Mouse (Mus musculus) heart, adult 2 months (tissue): ENCODE results near the gene Esr1. TPM values are rescaled to one million over a fixed set of nuclear protein-coding genes. Genes with fewer than 3 reads are reported as not detected.

Experiments
- DNase-seq, 2 experiments: peaks; one replicate each; pipeline ENCODE4 v3.0.0; 2021
- H3K27ac ChIP-seq: fragments of 200-600 bp; 2 replicates; pipeline ENCODE4 v1.8.1; 2022
- H3K27me3 ChIP-seq: fragments of 200-500 bp; 2 replicates; pipeline ENCODE4 v1.6.1; 2012; ENCODE audit warnings: mild to moderate bottlenecking, low read length, inconsistent platforms, mixed read lengths; ENCODE audit not compliant: control insufficient read depth, insufficient read depth
- H3K36me3 ChIP-seq: fragments of 200-500 bp; 2 replicates; pipeline ENCODE4 v1.6.1; 2012; ENCODE audit warnings: low read length, inconsistent platforms; ENCODE audit not compliant: control insufficient read depth, insufficient read depth
- H3K4me1 ChIP-seq: fragments of 200-500 bp; 2 replicates; pipeline ENCODE4 v1.6.1; 2011; ENCODE audit warnings: low read length; ENCODE audit not compliant: control insufficient read depth, insufficient read depth
- H3K4me3 ChIP-seq: fragments of 200-600 bp; 2 replicates; pipeline ENCODE4 v1.8.1; 2022
- H3K79me2 ChIP-seq: fragments of 200-500 bp; replicated peaks from 2 replicates; pipeline ENCODE4 v1.6.1; 2012; ENCODE audit warnings: mild to moderate bottlenecking, inconsistent platforms, low read length, moderate library complexity, mixed read lengths; ENCODE audit not compliant: control insufficient read depth, insufficient read depth
- H3K9ac ChIP-seq: fragments of 200-500 bp; 2 replicates; pipeline ENCODE4 v1.6.1; 2012; ENCODE audit warnings: low read depth, mild to moderate bottlenecking, control low read depth, inconsistent platforms, low read length, mixed read lengths
- CTCF ChIP-seq: fragments of 200-600 bp; IDR thresholded peaks from 2 replicates; pipeline ENCODE4 v1.8.1; 2022; ENCODE audit warnings: antibody characterized with exemption, mild to moderate bottlenecking, moderate library complexity
- EP300 ChIP-seq: fragments of 200-500 bp; IDR thresholded peaks from 2 replicates; pipeline ENCODE4 v1.6.1; 2011; ENCODE audit warnings: low read depth, low read length, control low read depth; ENCODE audit not compliant: insufficient read depth
- POLR2A ChIP-seq: fragments of 200-500 bp; IDR thresholded peaks from 2 replicates; pipeline ENCODE4 v1.6.1; 2011; ENCODE audit warnings: mild to moderate bottlenecking, low read depth, low read length, control low read depth; ENCODE audit not compliant: insufficient read depth
- WGBS: fragments of 180-500 bp; shearing (Covaris S2); methylation state at CpG from one replicate; pipeline ENCODE4 v1.1.7; 2018; 5-methylcytosine and 5-hydroxymethylcytosine counted together
- intact Hi-C: fragments of 180-260 bp; cut with DNase I; formaldehyde crosslinking; loops from one replicate; pipeline ENCODE4 v1.15.1; 2025
- polyA plus RNA-seq: library from polyadenylated mRNA; depleted of rRNA; stranded (reverse); fragments of >200 nt; gene quantifications from 2 replicates; pipeline ENCODE4 v1.2.3, GENCODE M21; 2012
- total RNA-seq, 2 experiments: library from RNA; stranded (reverse); gene quantifications; 2 replicates each; pipeline ENCODE4 v1.2.3; 2021

Esr1 gene
- total and polyA plus RNA-seq, 3 experiments = 0.70 to 1.0 (median 0.88) TPM

- no peaks in the 10 kb centered on the region for H3K27me3 ChIP-seq
- DNase-seq = no peak
- WGBS = 84% methylated on average over 4 of the region's 4 CpGs
- no peak overlapping the region for H3K27ac ChIP-seq
- H3K79me2 ChIP-seq = no peaks in the 10 kb centered on the region
- TF ChIP-seq EP300 (no peak), POLR2A (no peak), CTCF (no peak)
- no peak overlapping the region for H3K4me3 ChIP-seq
- no peaks in the 10 kb centered on the region for H3K4me1 ChIP-seq
- intact Hi-C loops = no loop called here
- no peaks in the 10 kb centered on the region for H3K36me3 ChIP-seq
- no peak overlapping the region for H3K9ac ChIP-seq
Observed at GRCm38 (mm10) chr10:4919046-4919445, 307.7 kb downstream of the Esr1 start.

GRCm38 (mm10) chr10:4923616-4924015 lies 312.2 kb downstream of the Esr1 start:
- Histone ChIP-seq H3K4me3 (no peak overlapping the region), H3K9ac (no peak overlapping the region), H3K27ac (no peak overlapping the region), H3K4me1 (no peaks in the 10 kb centered on the region), H3K36me3 (no peaks in the 10 kb centered on the region), H3K27me3 (no peaks in the 10 kb centered on the region), H3K79me2 (no peaks in the 10 kb centered on the region)
- TF ChIP-seq CTCF = no peak
- TF ChIP-seq POLR2A = no peak
- no peak for TF ChIP-seq EP300
- no peak for DNase-seq
- intact Hi-C loops = no loop called here
- 67% methylated on average over 2 of the region's 2 CpGs for WGBS

- intact Hi-C loops = no loop called here
- H3K27ac ChIP-seq = no peak overlapping the region
- no peak for TF ChIP-seq POLR2A
- TF ChIP-seq EP300 = no peak
- no peak for TF ChIP-seq CTCF
- 84% methylated on average over 2 of the region's 2 CpGs for WGBS
- no peaks in the 10 kb centered on the region for H3K79me2 ChIP-seq
- H3K36me3 ChIP-seq = no peaks in the 10 kb centered on the region
- H3K4me3 ChIP-seq = no peak overlapping the region
- no peak overlapping the region for H3K9ac ChIP-seq
- DNase-seq = no peak
- no peaks in the 10 kb centered on the region for H3K4me1 ChIP-seq
- no peaks in the 10 kb centered on the region for H3K27me3 ChIP-seq
Observed at GRCm38 (mm10) chr10:4924391-4924790, 313.0 kb downstream of the Esr1 start.

- 72% methylated on average over 5 of the region's 5 CpGs for WGBS
- TF ChIP-seq CTCF (no peak), POLR2A (no peak), EP300 (no peak)
- Histone ChIP-seq H3K27ac (no peak overlapping the region), H3K4me1 (no peaks in the 10 kb centered on the region), H3K27me3 (no peaks in the 10 kb centered on the region), H3K79me2 (no peaks in the 10 kb centered on the region), H3K36me3 (no peaks in the 10 kb centered on the region), H3K9ac (no peak overlapping the region), H3K4me3 (no peak overlapping the region)
- DNase-seq = no peak
- intact Hi-C loops = no loop called here
Observed at GRCm38 (mm10) chr10:4943148-4943547, 331.8 kb downstream of the Esr1 start.

GRCm38 (mm10) chr10:4944725-4945124 lies 333.3 kb downstream of the Esr1 start:
- H3K9ac ChIP-seq = no peak overlapping the region
- H3K4me3 ChIP-seq = no peak overlapping the region
- no peaks in the 10 kb centered on the region for H3K27me3 ChIP-seq
- no peak for DNase-seq
- H3K4me1 ChIP-seq = no peaks in the 10 kb centered on the region
- TF ChIP-seq CTCF (no peak), EP300 (no peak)
- 65% methylated on average over 2 of the region's 2 CpGs for WGBS
- no peak overlapping the region for H3K27ac ChIP-seq
- H3K36me3 ChIP-seq = no peaks in the 10 kb centered on the region
- intact Hi-C loops = no loop called here
- H3K79me2 ChIP-seq = no peaks in the 10 kb centered on the region

GRCm38 (mm10) chr10:4965768-4966167 lies 354.4 kb downstream of the Esr1 start:
- Histone ChIP-seq H3K27me3 (no peaks in the 10 kb centered on the region), H3K36me3 (no peaks in the 10 kb centered on the region), H3K9ac (no peak overlapping the region), H3K79me2 (no peaks in the 10 kb centered on the region), H3K27ac (no peak overlapping the region), H3K4me1 (no peaks in the 10 kb centered on the region), H3K4me3 (no peak overlapping the region)
- WGBS = 18% methylated on average over 1 of the region's 1 CpGs
- TF ChIP-seq CTCF (no peak), EP300 (no peak), POLR2A (no peak)
- intact Hi-C loops = no loop called here
- no peak for DNase-seq

- intact Hi-C loops = no loop called here
- Histone ChIP-seq H3K4me1 (no peaks in the 10 kb centered on the region), H3K4me3 (no peak overlapping the region), H3K79me2 (no peaks in the 10 kb centered on the region), H3K27me3 (no peaks in the 10 kb centered on the region), H3K9ac (no peak overlapping the region), H3K27ac (no peak overlapping the region), H3K36me3 (no peaks in the 10 kb centered on the region)
- no peak for TF ChIP-seq EP300
- TF ChIP-seq CTCF = no peak
- TF ChIP-seq POLR2A = no peak
- no peak for DNase-seq
- 76% methylated on average over 7 of the region's 7 CpGs for WGBS
Observed at GRCm38 (mm10) chr10:4971156-4971555, 359.8 kb downstream of the Esr1 start.
